Mouse (Mus musculus) stomach, postnatal 0 days (tissue): ENCODE measurements around the gene 5730596B20Rik. TPM values are rescaled to one million over a fixed set of nuclear protein-coding genes. Genes with fewer than 3 reads are reported as not detected.

Experiments
- ATAC-seq: fragments of 200-750 bp; cut with Nextera tagmentation; 2 replicates; pipeline ENCODE4 v1.8.0; 2017; ENCODE audit not compliant: low FRiP score, low TSS enrichment
- DNase-seq: peaks from one replicate; pipeline ENCODE4 v3.0.0-alpha.2; 2016; ENCODE audit warnings: low spot score
- H3K27ac ChIP-seq: fragments of 300-500 bp; sonication (generic); replicated peaks from 2 replicates; pipeline ENCODE4 v1.5.1; 2014; ENCODE audit warnings: mild to moderate bottlenecking, control low read depth
- H3K27me3 ChIP-seq: fragments of 300-500 bp; sonication (generic); 2 replicates; pipeline ENCODE4 v1.6.1; 2014; ENCODE audit warnings: low read length; ENCODE audit not compliant: control insufficient read depth, insufficient read depth
- H3K36me3 ChIP-seq: fragments of 300-500 bp; sonication (generic); 2 replicates; pipeline ENCODE4 v1.6.1; 2014; ENCODE audit warnings: low read length, mixed read lengths; ENCODE audit not compliant: control insufficient read depth, insufficient read depth
- H3K4me1 ChIP-seq: fragments of 300-500 bp; sonication (generic); replicated peaks from 2 replicates; pipeline ENCODE4 v1.6.1; 2014; ENCODE audit warnings: antibody characterized with exemption; ENCODE audit not compliant: control insufficient read depth, insufficient read depth
- H3K4me2 ChIP-seq: fragments of 300-500 bp; sonication (generic); replicated peaks from 2 replicates; pipeline ENCODE4 v1.6.1; 2014; ENCODE audit warnings: low read depth, mild to moderate bottlenecking, control low read depth, moderate library complexity
- H3K4me3 ChIP-seq: fragments of 300-500 bp; sonication (generic); 2 replicates; pipeline ENCODE4 v1.5.1; 2014; ENCODE audit warnings: low read depth, low read length, control low read depth
- H3K9ac ChIP-seq: fragments of 300-500 bp; sonication (generic); 2 replicates; pipeline ENCODE4 v1.6.1; 2014; ENCODE audit warnings: mild to moderate bottlenecking, low read length, control low read depth, mixed read lengths
- H3K9me3 ChIP-seq: fragments of 300-500 bp; sonication (generic); 2 replicates; pipeline ENCODE4 v1.6.1; 2016; ENCODE audit warnings: low read length; ENCODE audit not compliant: control insufficient read depth
- CTCF ChIP-seq: IDR thresholded peaks from 2 replicates; pipeline ENCODE4 v1.5.1; 2016; ENCODE audit warnings: antibody characterized with exemption, low read depth, mild to moderate bottlenecking, moderate library complexity
- EP300 ChIP-seq: optimal IDR thresholded peaks from 2 replicates; pipeline ENCODE3; 2016; ENCODE audit warnings: antibody characterized with exemption
- WGBS: fragments of 180-500 bp; shearing (Covaris S2); extraction: QIAGEN DNeasy Blood & Tissue Kit; methylation state at CpG from one replicate; pipeline ENCODE4 v1.1.7; 2014; 5-methylcytosine and 5-hydroxymethylcytosine counted together
- polyA plus RNA-seq: library from polyadenylated mRNA; unstranded; fragments of >200 nt; fragmentation: Nextera tagmentation; extraction: Ambion mirVana; gene quantifications from 2 replicates; pipeline ENCODE4 v1.2.1, GENCODE M21; 2015

Gene 5730596B20Rik
- polyA plus RNA-seq, 1 experiment from 2014 or later = 0.90 TPM

DNA sequence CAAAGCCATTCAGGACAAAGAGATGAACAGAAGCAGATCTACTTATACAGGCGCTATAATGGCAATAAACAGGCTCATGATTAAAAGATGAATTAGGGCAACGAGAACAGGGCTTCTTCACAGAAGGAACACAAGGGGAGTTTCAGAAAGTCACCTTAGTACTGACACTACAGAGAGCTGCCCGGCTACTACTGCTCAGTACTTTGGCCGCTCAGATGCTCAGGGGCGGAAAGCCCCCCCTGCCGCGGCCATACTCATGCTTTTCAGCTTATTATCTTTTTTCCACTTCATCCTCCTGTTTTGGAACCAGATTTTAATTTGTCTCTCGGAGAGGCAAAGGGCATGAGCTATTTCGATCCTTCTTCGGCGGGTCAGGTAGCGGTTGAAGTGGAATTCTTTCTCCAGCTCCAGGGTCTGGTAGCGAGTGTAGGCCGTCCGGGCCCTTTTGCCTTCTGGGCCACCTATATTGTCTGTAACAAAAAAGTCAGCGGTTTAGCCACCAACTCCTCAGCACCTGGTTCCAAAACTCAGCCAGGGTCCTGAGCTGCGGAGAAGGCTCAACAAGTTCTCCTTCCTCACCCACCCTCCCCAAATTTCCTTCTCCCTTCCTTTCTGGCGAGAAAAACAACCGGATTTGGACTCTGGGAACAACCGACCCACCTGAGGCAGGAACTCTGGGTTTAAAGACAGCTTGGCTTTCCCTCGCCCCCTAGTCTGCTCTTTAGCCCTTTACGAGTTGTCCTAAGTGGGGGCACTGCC is 25.2 kb downstream of the 5730596B20Rik start:
- H3K4me1 ChIP-seq = no peaks in the 10 kb centered on the region
- DNase-seq (no peak), ATAC-seq (no peak)
- peak overlapping the region; percentile 86 for H3K27ac ChIP-seq
- no peaks in the 10 kb centered on the region for H3K9me3 ChIP-seq
- peaks cover 2% of the 10 kb centered on the region; the same call in 1 of the 2 replicates for H3K27me3 ChIP-seq
- H3K4me2 ChIP-seq = peak overlapping the region; percentile 76
- no peak for TF ChIP-seq CTCF
- TF ChIP-seq EP300 = no peak
- peak overlapping the region; percentile 73 for H3K4me3 ChIP-seq
- H3K9ac ChIP-seq = peak overlapping the region; percentile 92
- WGBS = 27% methylated on average over 22 of the region's 22 CpGs
- no peaks in the 10 kb centered on the region for H3K36me3 ChIP-seq

DNA sequence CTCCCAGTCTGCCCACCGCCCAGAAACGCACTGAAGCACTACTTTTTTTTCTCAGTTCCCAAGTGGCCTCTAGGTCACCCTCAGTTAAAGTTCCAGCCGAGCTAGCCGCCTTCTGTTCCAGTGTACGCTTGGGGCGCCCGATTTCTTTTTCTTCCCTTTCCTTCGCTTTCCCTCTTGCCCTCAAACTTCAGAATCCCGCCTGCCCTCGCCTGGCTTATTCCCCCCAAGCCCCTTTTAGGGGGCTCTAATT is 25.7 kb downstream of the 5730596B20Rik start:
- Histone ChIP-seq H3K9ac (peak overlapping the region; percentile 92), H3K9me3 (no peaks in the 10 kb centered on the region), H3K4me3 (peak overlapping the region; percentile 73), H3K27ac (peak overlapping the region; percentile 86), H3K4me1 (no peaks in the 10 kb centered on the region), H3K36me3 (no peaks in the 10 kb centered on the region), H3K27me3 (peaks cover 2% of the 10 kb centered on the region; the same call in 1 of the 2 replicates), H3K4me2 (peak overlapping the region; percentile 76)
- TF ChIP-seq CTCF = no peak
- no peak for TF ChIP-seq EP300
- DNase-seq (peak; percentile 19), ATAC-seq (no peak)
- 21% methylated on average over 10 of the region's 10 CpGs for WGBS

DNA sequence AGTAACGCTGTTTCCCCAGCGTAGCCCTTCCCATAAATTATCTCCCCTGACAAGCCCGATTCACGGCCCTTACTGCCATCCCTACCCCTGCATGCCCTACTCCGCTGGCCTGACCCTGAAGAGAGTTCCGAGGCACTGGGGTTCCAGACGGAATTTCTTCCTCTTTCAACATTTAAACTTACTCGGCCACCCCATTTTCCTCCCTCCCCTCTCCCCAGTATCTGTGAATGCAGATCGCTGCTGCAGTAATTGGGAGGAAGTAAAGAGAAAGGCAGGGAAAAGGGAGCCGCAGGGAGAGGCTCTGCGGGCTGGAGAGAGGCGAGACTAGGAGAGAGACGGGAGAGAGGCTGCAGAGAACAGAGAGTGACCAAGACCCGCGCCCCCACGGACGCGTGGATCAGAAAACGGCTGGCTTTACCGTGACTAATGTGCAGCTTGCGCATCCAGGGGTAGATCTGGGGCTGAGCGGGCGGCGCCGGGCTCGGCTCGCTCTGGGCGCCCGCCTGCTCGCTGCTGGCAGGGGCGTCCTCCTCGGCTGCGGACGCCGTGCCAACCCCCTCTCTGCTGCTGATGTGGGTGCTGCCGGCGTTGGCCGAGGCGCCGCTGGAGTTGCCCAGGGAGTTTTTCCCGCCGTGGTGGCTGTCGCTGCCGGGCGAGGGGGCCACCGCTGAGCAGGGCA is 26.2 kb downstream of the 5730596B20Rik start:
- Histone ChIP-seq H3K36me3 (no peaks in the 10 kb centered on the region), H3K9ac (peak overlapping the region; percentile 92), H3K9me3 (no peaks in the 10 kb centered on the region), H3K4me3 (peak overlapping the region; percentile 73), H3K27ac (peak overlapping the region; percentile 86), H3K4me2 (peak overlapping the region; percentile 76), H3K27me3 (peaks cover 5% of the 10 kb centered on the region; the same call in 1 of the 2 replicates), H3K4me1 (no peaks in the 10 kb centered on the region)
- TF ChIP-seq CTCF (no peak), EP300 (no peak)
- WGBS = 1% methylated on average over 42 of the region's 46 CpGs
- peak; percentile 33 for ATAC-seq
- peak; percentile 30 for DNase-seq

DNA sequence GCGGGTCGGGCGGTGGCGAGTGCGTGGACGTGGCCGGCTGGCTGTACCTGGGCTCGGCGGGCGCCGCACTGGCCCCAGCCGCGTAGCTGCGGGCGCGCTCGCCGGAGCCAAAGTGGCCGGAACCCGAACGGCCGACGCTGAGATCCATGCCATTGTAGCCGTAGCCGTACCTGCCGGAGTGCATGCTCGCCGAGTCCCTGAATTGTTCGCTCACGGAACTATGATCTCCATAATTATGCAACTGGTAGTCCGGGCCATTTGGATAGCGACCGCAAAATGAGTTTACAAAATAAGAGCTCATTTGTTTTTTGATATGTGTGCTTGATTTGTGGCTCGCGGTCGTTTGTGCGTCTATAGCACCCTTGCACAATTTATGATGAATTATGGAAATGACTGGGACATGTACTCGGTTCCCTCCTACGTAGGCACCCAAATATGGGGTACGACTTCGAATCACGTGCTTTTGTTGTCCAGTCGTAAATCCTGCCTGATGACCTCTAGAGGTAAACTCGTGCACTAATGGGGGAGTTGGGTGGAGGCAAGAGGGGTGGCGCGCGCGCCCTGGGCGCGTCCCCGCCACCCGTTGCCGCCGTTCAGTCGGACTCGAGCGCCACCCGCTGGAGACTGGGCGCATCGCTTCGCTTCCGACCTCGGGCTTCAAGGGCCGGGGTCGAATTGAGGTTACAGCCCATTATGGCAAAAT is 26.9 kb downstream of the 5730596B20Rik start, which contains the start of gene Hoxa5:
Gene Hoxa5, minus strand, starts transcription at position 538 of the 703 bp plus-strand sequence.
- Histone ChIP-seq H3K36me3 (no peaks in the 10 kb centered on the region), H3K27me3 (peaks cover 5% of the 10 kb centered on the region; the same call in 1 of the 2 replicates), H3K4me2 (peak within 1 kb of the TSS; percentile 76), H3K9me3 (no peaks in the 10 kb centered on the region), H3K9ac (peak within 1 kb of the TSS; percentile 92), H3K4me1 (no peaks in the 10 kb centered on the region), H3K27ac (peak within 1 kb of the TSS; percentile 86), H3K4me3 (peak within 1 kb of the TSS; percentile 73)
- WGBS = under 1% methylated on average over 62 of the region's 65 CpGs
- peak; percentile 88 for ATAC-seq
- DNase-seq = peak; percentile 81
- TF ChIP-seq EP300 (no peak), CTCF (peak; percentile 92)

DNA sequence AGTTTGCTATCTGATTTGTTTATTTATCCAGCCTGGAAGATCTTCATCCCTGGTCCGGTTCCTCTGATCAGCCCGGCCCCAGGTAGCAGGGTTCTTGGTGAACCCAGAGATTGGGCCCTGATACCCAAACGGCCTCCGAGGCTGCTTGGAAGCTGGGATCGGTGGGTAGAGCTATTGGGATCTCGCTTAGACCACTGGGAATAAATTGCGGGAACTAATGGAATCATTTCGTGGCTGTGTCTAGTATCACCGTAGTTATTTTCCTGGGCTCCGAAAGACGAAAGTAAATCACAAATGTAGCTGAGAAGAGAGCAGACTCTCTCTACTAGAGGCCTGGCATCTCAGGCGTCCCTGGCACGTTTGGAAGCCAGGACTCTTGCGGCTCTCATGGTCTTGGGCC is 27.9 kb downstream of the 5730596B20Rik start:
- ATAC-seq (no peak), DNase-seq (no peak)
- Histone ChIP-seq H3K4me1 (no peaks in the 10 kb centered on the region), H3K36me3 (no peaks in the 10 kb centered on the region), H3K4me3 (peak overlapping the region; percentile 29), H3K4me2 (peak overlapping the region; percentile 76), H3K27me3 (peaks cover 5% of the 10 kb centered on the region; the same call in 1 of the 2 replicates), H3K9ac (peak overlapping the region; percentile 61), H3K27ac (peak overlapping the region; percentile 66), H3K9me3 (no peaks in the 10 kb centered on the region)
- WGBS = 17% methylated on average over 14 of the region's 14 CpGs
- TF ChIP-seq EP300 (no peak), CTCF (no peak)
